Mouse (Mus musculus): ENCODE measurements at regions not wholly inside any gene's neighbourhood (a gene's known extent, or its start where the extent isn't known, plus 50 kb on each side); places are given as distances from the start of the nearest gene placed in this dataset.

- ATAC-seq (ENCODE audit: insufficient number of reproducible peaks, insufficient read depth, low FRiP score, low TSS enrichment, low read depth) = no peak
- no peaks in the 10 kb centered on the region; the same call in 1 of the 2 replicates for H3K4me1 ChIP-seq (replicated peaks)
- peaks cover 7% of the 10 kb centered on the region; the same call in 1 of the 2 replicates for H3K9me3 ChIP-seq
- no peak overlapping the region for H3K4me3 ChIP-seq (replicated peaks)
- no peak overlapping the region for H3K4me2 ChIP-seq
- no peak overlapping the region for H3K9ac ChIP-seq (replicated peaks)
- H3K27ac ChIP-seq = no peak overlapping the region
- no peaks in the 10 kb centered on the region for H3K36me3 ChIP-seq
- peaks cover 3% of the 10 kb centered on the region; the same call in 1 of the 2 replicates for H3K27me3 ChIP-seq
- 81% methylated on average over 9 of the region's 9 CpGs for WGBS
Observed at GRCm38 (mm10) chr10:60995908-60996640, 93.1 kb upstream of the Pcbd1 start.

GRCm38 (mm10) chr10:60985109-60985576, 104.0 kb upstream of the Pcbd1 start:
- no peaks in the 10 kb centered on the region for H3K4me1 ChIP-seq (replicated peaks)
- no peaks in the 10 kb centered on the region for H3K36me3 ChIP-seq
- no peak overlapping the region for H3K4me2 ChIP-seq
- no peak overlapping the region for H3K4me3 ChIP-seq (replicated peaks)
- H3K9me3 ChIP-seq = no peaks in the 10 kb centered on the region
- no peak overlapping the region for H3K27ac ChIP-seq
- 0 out of 2 replicates have a peak, but pooled peaks cover 3% of the 10 kb centered on the region for H3K27me3 ChIP-seq
- 15% methylated on average over 10 of the region's 10 CpGs for WGBS
- ATAC-seq (ENCODE audit: insufficient number of reproducible peaks, insufficient read depth, low FRiP score, low TSS enrichment, low read depth) = no peak
- H3K9ac ChIP-seq (replicated peaks) = no peak overlapping the region

GRCm38 (mm10) chr10:60981770-60982169, 107.4 kb upstream of the Pcbd1 start:
- WGBS = 23% methylated on average over 6 of the region's 6 CpGs

GRCm38 (mm10) chr10:60973615-60974014, 115.5 kb upstream of the Pcbd1 start:
- WGBS = 57% methylated on average over 2 of the region's 2 CpGs
- peaks cover 12% of the 10 kb centered on the region; the same call in 1 of the 2 replicates for H3K9me3 ChIP-seq
- no peak for ATAC-seq (ENCODE audit: insufficient number of reproducible peaks, insufficient read depth, low FRiP score, low TSS enrichment, low read depth)
- H3K27ac ChIP-seq = no peak overlapping the region
- no peak overlapping the region for H3K4me3 ChIP-seq (replicated peaks)
- H3K4me1 ChIP-seq (replicated peaks) = 0 out of 2 replicates have a peak, but pooled peaks cover under 1% of the 10 kb centered on the region
- no peak overlapping the region for H3K9ac ChIP-seq (replicated peaks)
- H3K36me3 ChIP-seq = no peaks in the 10 kb centered on the region
- H3K27me3 ChIP-seq = no peaks in the 10 kb centered on the region
- H3K4me2 ChIP-seq = no peak overlapping the region

More at GRCm38 (mm10) chr10:60981770-60982169, 107.4 kb upstream of the Pcbd1 start:
- Histone ChIP-seq H3K9me3 (no peaks in the 10 kb centered on the region), H3K4me1 (replicated peaks) (peaks cover 15% of the 10 kb centered on the region; the same call in 1 of the 2 replicates), H3K4me3 (replicated peaks) (no peak overlapping the region), H3K9ac (replicated peaks) (no peak overlapping the region), H3K36me3 (no peaks in the 10 kb centered on the region), H3K4me2 (no peak overlapping the region), H3K27me3 (no peaks in the 10 kb centered on the region), H3K27ac (no peak overlapping the region)
- no peak for ATAC-seq (ENCODE audit: insufficient number of reproducible peaks, insufficient read depth, low FRiP score, low TSS enrichment, low read depth)

- H3K9me3 ChIP-seq = no peaks in the 10 kb centered on the region
- no peaks in the 10 kb centered on the region for H3K36me3 ChIP-seq
- H3K4me3 ChIP-seq (replicated peaks) = no peak overlapping the region
- no peak overlapping the region for H3K4me2 ChIP-seq
- H3K9ac ChIP-seq (replicated peaks) = no peak overlapping the region
- H3K27ac ChIP-seq = no peak overlapping the region
- WGBS = 83% methylated on average over 10 of the region's 10 CpGs
- no peak for ATAC-seq (ENCODE audit: insufficient number of reproducible peaks, insufficient read depth, low FRiP score, low TSS enrichment, low read depth)
- peaks cover 3% of the 10 kb centered on the region; the same call in 1 of the 2 replicates for H3K4me1 ChIP-seq (replicated peaks)
- H3K27me3 ChIP-seq = no peaks in the 10 kb centered on the region
Observed at GRCm38 (mm10) chr10:60964843-60965242, 124.3 kb upstream of the Pcbd1 start.

GRCm38 (mm10) chr10:60957820-60958233, 126.4 kb upstream of the Unc5b start:
- ATAC-seq (ENCODE audit: insufficient number of reproducible peaks, insufficient read depth, low FRiP score, low TSS enrichment, low read depth) = no peak
- H3K27me3 ChIP-seq = no peaks in the 10 kb centered on the region
- no peak overlapping the region for H3K9ac ChIP-seq (replicated peaks)
- H3K36me3 ChIP-seq = no peaks in the 10 kb centered on the region
- H3K4me2 ChIP-seq = no peak overlapping the region
- no peaks in the 10 kb centered on the region for H3K9me3 ChIP-seq
- H3K4me1 ChIP-seq (replicated peaks) = peaks cover 7% of the 10 kb centered on the region; the same call in 1 of the 2 replicates
- 43% methylated on average over 17 of the region's 17 CpGs for WGBS
- no peak overlapping the region for H3K27ac ChIP-seq
- H3K4me3 ChIP-seq (replicated peaks) = no peak overlapping the region

- ATAC-seq (ENCODE audit: insufficient number of reproducible peaks, insufficient read depth, low FRiP score, low TSS enrichment, low read depth) = no peak
- no peaks in the 10 kb centered on the region for H3K36me3 ChIP-seq
- H3K27me3 ChIP-seq = no peaks in the 10 kb centered on the region
- no peak overlapping the region for H3K4me2 ChIP-seq
- no peak overlapping the region for H3K4me3 ChIP-seq (replicated peaks)
- H3K27ac ChIP-seq = no peak overlapping the region
- H3K4me1 ChIP-seq (replicated peaks) = 0 out of 2 replicates have a peak, but pooled peaks cover 5% of the 10 kb centered on the region
- 31% methylated on average over 9 of the region's 9 CpGs for WGBS
- no peak overlapping the region for H3K9ac ChIP-seq (replicated peaks)
- no peaks in the 10 kb centered on the region for H3K9me3 ChIP-seq
Observed at GRCm38 (mm10) chr10:60955467-60955866, 124.1 kb upstream of the Unc5b start.

- no peaks in the 10 kb centered on the region for H3K36me3 ChIP-seq
- H3K9ac ChIP-seq (replicated peaks) = no peak overlapping the region
- H3K27ac ChIP-seq = no peak overlapping the region
- H3K9me3 ChIP-seq = no peaks in the 10 kb centered on the region
- H3K4me1 ChIP-seq (replicated peaks) = 0 out of 2 replicates have a peak, but pooled peaks cover 10% of the 10 kb centered on the region
- H3K4me3 ChIP-seq (replicated peaks) = no peak overlapping the region
- 18% methylated on average over 7 of the region's 7 CpGs for WGBS
- H3K27me3 ChIP-seq = no peaks in the 10 kb centered on the region
- H3K4me2 ChIP-seq = no peak overlapping the region
- no peak for ATAC-seq (ENCODE audit: insufficient number of reproducible peaks, insufficient read depth, low FRiP score, low TSS enrichment, low read depth)
Observed at GRCm38 (mm10) chr10:60952495-60952894, 121.1 kb upstream of the Unc5b start.

- no peaks in the 10 kb centered on the region for H3K27me3 ChIP-seq
- 27% methylated on average over 7 of the region's 7 CpGs for WGBS
Observed at GRCm38 (mm10) chr10:60948983-60949677, 117.7 kb upstream of the Unc5b start.

GRCm38 (mm10) chr10:60943074-60943473, 111.7 kb upstream of the Unc5b start:
- no peak overlapping the region for H3K4me2 ChIP-seq
- H3K4me3 ChIP-seq (replicated peaks) = no peak overlapping the region
- H3K27me3 ChIP-seq = no peaks in the 10 kb centered on the region
- 63% methylated on average over 6 of the region's 6 CpGs for WGBS
- H3K36me3 ChIP-seq = no peaks in the 10 kb centered on the region
- no peaks in the 10 kb centered on the region for H3K4me1 ChIP-seq (replicated peaks)
- H3K27ac ChIP-seq = no peak overlapping the region
- no peak overlapping the region for H3K9ac ChIP-seq (replicated peaks)
- ATAC-seq (ENCODE audit: insufficient number of reproducible peaks, insufficient read depth, low FRiP score, low TSS enrichment, low read depth) = no peak
- no peaks in the 10 kb centered on the region for H3K9me3 ChIP-seq

More at GRCm38 (mm10) chr10:60948983-60949677, 117.7 kb upstream of the Unc5b start:
- H3K27ac ChIP-seq = no peak overlapping the region
- no peak overlapping the region for H3K4me2 ChIP-seq
- no peaks in the 10 kb centered on the region for H3K36me3 ChIP-seq
- no peak for ATAC-seq (ENCODE audit: insufficient number of reproducible peaks, insufficient read depth, low FRiP score, low TSS enrichment, low read depth)
- H3K9ac ChIP-seq (replicated peaks) = no peak overlapping the region
- no peak overlapping the region for H3K4me3 ChIP-seq (replicated peaks)
- H3K9me3 ChIP-seq = no peaks in the 10 kb centered on the region
- H3K4me1 ChIP-seq (replicated peaks) = 0 out of 2 replicates have a peak, but pooled peaks cover 9% of the 10 kb centered on the region

GRCm38 (mm10) chr10:60938749-60939148, 107.4 kb upstream of the Unc5b start:
- 87% methylated on average over 10 of the region's 10 CpGs for WGBS
- Histone ChIP-seq H3K4me1 (replicated peaks) (peaks cover 19% of the 10 kb centered on the region), H3K4me3 (replicated peaks) (no peak overlapping the region), H3K9ac (replicated peaks) (no peak overlapping the region), H3K4me2 (no peak overlapping the region), H3K27ac (no peak overlapping the region), H3K27me3 (peaks cover 19% of the 10 kb centered on the region), H3K9me3 (no peaks in the 10 kb centered on the region), H3K36me3 (no peaks in the 10 kb centered on the region)
- no peak for ATAC-seq (ENCODE audit: insufficient number of reproducible peaks, insufficient read depth, low FRiP score, low TSS enrichment, low read depth)
